Mouse (Mus musculus) intestine, embryonic 14.5 days (tissue): ENCODE data around the gene Calr. TPM values are rescaled to one million over a fixed set of nuclear protein-coding genes. Genes with fewer than 3 reads are reported as not detected.

Source experiments
- ATAC-seq: fragments of 200-750 bp; cut with Nextera tagmentation; replicated peaks from 2 replicates; pipeline ENCODE4 v1.8.0; 2017; ENCODE audit warnings: low read depth, moderate number of reproducible peaks, moderate TSS enrichment, moderate library complexity; ENCODE audit not compliant: low FRiP score, low TSS enrichment
- DNase-seq: peaks from one replicate; pipeline ENCODE4 v3.0.0-alpha.2; 2018; ENCODE audit warnings: low spot score
- H3K27ac ChIP-seq: fragments of 300-500 bp; sonication (generic); 2 replicates; pipeline ENCODE4 v1.5.1; 2014; ENCODE audit warnings: low read depth, mild to moderate bottlenecking, control low read depth
- H3K27me3 ChIP-seq: fragments of 300-500 bp; sonication (generic); replicated peaks from 2 replicates; pipeline ENCODE4 v1.6.1; 2014; ENCODE audit warnings: low read length, control low read depth; ENCODE audit not compliant: control insufficient read depth, insufficient read depth
- H3K36me3 ChIP-seq: fragments of 300-500 bp; sonication (generic); 2 replicates; pipeline ENCODE4 v1.6.1; 2014; ENCODE audit warnings: low read length, control low read depth; ENCODE audit not compliant: control insufficient read depth, insufficient read depth
- H3K4me1 ChIP-seq: fragments of 300-500 bp; sonication (generic); replicated peaks from 2 replicates; pipeline ENCODE4 v1.6.1; 2014; ENCODE audit warnings: low read length, control low read depth, mixed read lengths; ENCODE audit not compliant: control insufficient read depth, insufficient read depth
- H3K4me2 ChIP-seq: fragments of 300-500 bp; sonication (generic); 2 replicates; pipeline ENCODE4 v1.6.1; 2014; ENCODE audit warnings: low read length
- H3K4me3 ChIP-seq: fragments of 300-500 bp; sonication (generic); 2 replicates; pipeline ENCODE4 v1.5.1; 2014; ENCODE audit warnings: low read depth, low read length, control low read depth, mixed read lengths
- H3K9ac ChIP-seq: fragments of 300-500 bp; sonication (generic); 2 replicates; pipeline ENCODE4 v1.6.1; 2014; ENCODE audit warnings: mild to moderate bottlenecking, low read length
- H3K9me3 ChIP-seq: fragments of 300-500 bp; sonication (generic); 2 replicates; pipeline ENCODE4 v1.6.1; 2016; ENCODE audit warnings: low read length, control low read depth; ENCODE audit not compliant: control insufficient read depth
- WGBS: fragments of 180-500 bp; shearing (Covaris S2); extraction: QIAGEN DNeasy Blood & Tissue Kit; methylation state at CpG from one replicate; pipeline ENCODE4 v1.1.7; 2014; 5-methylcytosine and 5-hydroxymethylcytosine counted together
- polyA plus RNA-seq: library from polyadenylated mRNA; unstranded; fragments of >200 nt; fragmentation: Nextera tagmentation; extraction: Ambion mirVana; gene quantifications from 2 replicates; pipeline ENCODE4 v1.2.1, GENCODE M21; 2014

The Calr gene
- polyA plus RNA-seq, 1 experiment from 2014 or later, result 823 TPM

GRCm38 (mm10) chr8:84814555-84815441, 31.9 kb downstream of the Calr start:
- DNase-seq (no peak), ATAC-seq (no peak)
- Histone ChIP-seq H3K9me3 (no peaks in the 10 kb centered on the region), H3K36me3 (no peaks in the 10 kb centered on the region), H3K27me3 (peaks cover 29% of the 10 kb centered on the region), H3K4me2 (no peak overlapping the region), H3K27ac (no peak overlapping the region), H3K4me3 (no peak overlapping the region), H3K4me1 (0 out of 2 replicates have a peak, but pooled peaks cover 3% of the 10 kb centered on the region), H3K9ac (no peak overlapping the region)
- WGBS, result 43% methylated on average over 19 of the region's 19 CpGs

- 88% methylated on average over 11 of the region's 11 CpGs for WGBS
- Histone ChIP-seq H3K36me3 (no peaks in the 10 kb centered on the region), H3K27me3 (peaks cover 35% of the 10 kb centered on the region), H3K4me3 (no peak overlapping the region), H3K4me2 (no peak overlapping the region), H3K4me1 (0 out of 2 replicates have a peak, but pooled peaks cover 3% of the 10 kb centered on the region), H3K27ac (no peak overlapping the region), H3K9ac (no peak overlapping the region), H3K9me3 (no peaks in the 10 kb centered on the region)
- no peak for ATAC-seq
- DNase-seq, result no peak
Observed at GRCm38 (mm10) chr8:84814240-84814554, 32.5 kb downstream of the Calr start.

GRCm38 (mm10) chr8:84813830-84814229, 32.9 kb downstream of the Calr start:
- no peaks in the 10 kb centered on the region for H3K9me3 ChIP-seq
- ATAC-seq (no peak), DNase-seq (no peak)
- H3K4me3 ChIP-seq, result no peak overlapping the region
- H3K36me3 ChIP-seq, result no peaks in the 10 kb centered on the region
- H3K4me2 ChIP-seq, result no peak overlapping the region
- H3K27ac ChIP-seq, result no peak overlapping the region
- 0 out of 2 replicates have a peak, but pooled peaks cover 3% of the 10 kb centered on the region for H3K4me1 ChIP-seq
- H3K27me3 ChIP-seq, result peaks cover 38% of the 10 kb centered on the region
- no peak overlapping the region for H3K9ac ChIP-seq
- 88% methylated on average over 3 of the region's 3 CpGs for whole genome bisulfite sequencing

GRCm38 (mm10) chr8:84813059-84813458, 33.7 kb downstream of the Calr start:
- Histone ChIP-seq H3K9ac (no peak overlapping the region), H3K4me2 (no peak overlapping the region), H3K4me1 (0 out of 2 replicates have a peak, but pooled peaks cover 3% of the 10 kb centered on the region), H3K27ac (no peak overlapping the region), H3K36me3 (no peaks in the 10 kb centered on the region), H3K27me3 (peaks cover 46% of the 10 kb centered on the region), H3K4me3 (no peak overlapping the region), H3K9me3 (no peaks in the 10 kb centered on the region)
- ATAC-seq (no peak), DNase-seq (peak; percentile 94)
- 2% methylated on average over 5 of the region's 5 CpGs for WGBS

GRCm38 (mm10) chr8:84811303-84811702, 35.4 kb downstream of the Calr start:
- 0 out of 2 replicates have a peak overlapping the region, but pooled peaks have one; percentile 16 for H3K9ac ChIP-seq
- H3K27ac ChIP-seq, result no peak overlapping the region
- H3K4me3 ChIP-seq, result peak overlapping the region; percentile 27
- H3K36me3 ChIP-seq, result no peaks in the 10 kb centered on the region
- peak overlapping the region; percentile 55 for H3K4me2 ChIP-seq
- no peak for DNase-seq
- no peak for ATAC-seq
- no peaks in the 10 kb centered on the region for H3K9me3 ChIP-seq
- H3K27me3 ChIP-seq, result peaks cover 52% of the 10 kb centered on the region
- WGBS, result 26% methylated on average over 10 of the region's 10 CpGs
- 0 out of 2 replicates have a peak, but pooled peaks cover 3% of the 10 kb centered on the region for H3K4me1 ChIP-seq

- 0 out of 2 replicates have a peak, but pooled peaks cover 3% of the 10 kb centered on the region for H3K4me1 ChIP-seq
- peak; percentile 71 for ATAC-seq
- H3K27ac ChIP-seq, result no peak overlapping the region
- whole genome bisulfite sequencing, result under 1% methylated on average over 32 of the region's 32 CpGs
- peak overlapping the region; percentile 55 for H3K4me2 ChIP-seq
- peak overlapping the region; percentile 27 for H3K4me3 ChIP-seq
- peaks cover 52% of the 10 kb centered on the region for H3K27me3 ChIP-seq
- 0 out of 2 replicates have a peak overlapping the region, but pooled peaks have one; percentile 16 for H3K9ac ChIP-seq
- H3K9me3 ChIP-seq, result no peaks in the 10 kb centered on the region
- peak; percentile 97 for DNase-seq
- no peaks in the 10 kb centered on the region for H3K36me3 ChIP-seq
Observed at GRCm38 (mm10) chr8:84810896-84811295, 35.8 kb downstream of the Calr start.

- Histone ChIP-seq H3K27me3 (peaks cover 60% of the 10 kb centered on the region), H3K4me3 (no peak overlapping the region), H3K4me2 (no peak overlapping the region), H3K9ac (no peak overlapping the region), H3K27ac (no peak overlapping the region), H3K36me3 (no peaks in the 10 kb centered on the region), H3K9me3 (no peaks in the 10 kb centered on the region), H3K4me1 (0 out of 2 replicates have a peak, but pooled peaks cover 3% of the 10 kb centered on the region)
- WGBS, result 73% methylated on average over 5 of the region's 5 CpGs
- no peak for ATAC-seq
- no peak for DNase-seq
Observed at GRCm38 (mm10) chr8:84809941-84810280, 36.8 kb downstream of the Calr start.

- Histone ChIP-seq H3K36me3 (no peaks in the 10 kb centered on the region), H3K4me3 (no peak overlapping the region), H3K27ac (no peak overlapping the region), H3K9ac (no peak overlapping the region), H3K4me1 (0 out of 2 replicates have a peak, but pooled peaks cover 3% of the 10 kb centered on the region), H3K27me3 (peaks cover 60% of the 10 kb centered on the region), H3K9me3 (no peaks in the 10 kb centered on the region), H3K4me2 (no peak overlapping the region)
- ATAC-seq (no peak), DNase-seq (no peak)
- WGBS, result 61% methylated on average over 12 of the region's 12 CpGs
Observed at GRCm38 (mm10) chr8:84809109-84809940, 37.4 kb downstream of the Calr start.
